Mouse (Mus musculus): Measurements from ENCODE around the gene Ddx19b. TPM values are rescaled to one million over a fixed set of nuclear protein-coding genes. Genes with fewer than 3 reads are reported as not detected.

Ddx19b gene
- polyA plus RNA-seq, 2 experiments = 5.5 to 5.9 TPM

GRCm38 (mm10) chr8:110956619-110957450 lies 74.7 kb downstream of the Ddx19b start:
- Histone ChIP-seq H3K4me3 (replicated peaks; ENCODE audit: low read length) (no peak overlapping the region), H3K27ac (replicated peaks; ENCODE audit: low read depth, low read length) (no peak overlapping the region), H3K27me3 (ENCODE audit: control insufficient read depth, insufficient read depth, low read length) (no peaks in the 10 kb centered on the region), H3K4me2 (replicated peaks; ENCODE audit: low read depth, low read length, severe bottlenecking) (no peak overlapping the region), H3K36me3 (ENCODE audit: control insufficient read depth, insufficient read depth, low read length) (peaks cover 50% of the 10 kb centered on the region), H3K9ac (ENCODE audit: low read depth, low read length, severe bottlenecking) (no peak overlapping the region), H3K4me1 (ENCODE audit: control insufficient read depth, insufficient read depth, low read length) (no peaks in the 10 kb centered on the region), H3K9me3 (ENCODE audit: control insufficient read depth, low read length) (no peaks in the 10 kb centered on the region)
- whole genome bisulfite sequencing = 81% methylated on average over 15 of the region's 15 CpGs
- no peak for DNase-seq (ENCODE audit: low spot score)
- ATAC-seq (ENCODE audit: low FRiP score, low read depth) = peak; percentile 55; the same call in 1 of the 2 replicates
- no peak for TF ChIP-seq POLR2A (IDR thresholded peaks at IDR 0.05; ENCODE audit: borderline replicate concordance, extremely low read depth, insufficient read depth, insufficient read length)

GRCm38 (mm10) chr8:110954776-110955175 lies 76.8 kb downstream of the Ddx19b start:
- H3K9me3 ChIP-seq (ENCODE audit: control insufficient read depth, low read length) = no peaks in the 10 kb centered on the region
- no peak overlapping the region for H3K9ac ChIP-seq (ENCODE audit: low read depth, low read length, severe bottlenecking)
- H3K4me1 ChIP-seq (ENCODE audit: control insufficient read depth, insufficient read depth, low read length) = no peaks in the 10 kb centered on the region
- no peak for TF ChIP-seq POLR2A (IDR thresholded peaks at IDR 0.05; ENCODE audit: borderline replicate concordance, extremely low read depth, insufficient read depth, insufficient read length)
- no peaks in the 10 kb centered on the region for H3K27me3 ChIP-seq (ENCODE audit: control insufficient read depth, insufficient read depth, low read length)
- WGBS = 80% methylated on average over 8 of the region's 8 CpGs
- H3K36me3 ChIP-seq (ENCODE audit: control insufficient read depth, insufficient read depth, low read length) = peaks cover 34% of the 10 kb centered on the region
- no peak overlapping the region for H3K4me3 ChIP-seq (replicated peaks; ENCODE audit: low read length)
- H3K4me2 ChIP-seq (replicated peaks; ENCODE audit: low read depth, low read length, severe bottlenecking) = no peak overlapping the region
- no peak overlapping the region for H3K27ac ChIP-seq (replicated peaks; ENCODE audit: low read depth, low read length)
- ATAC-seq (ENCODE audit: low FRiP score, low read depth) (no peak), DNase-seq (ENCODE audit: low spot score) (no peak)

Small RNA genes lying within 50 kb of the gene (microRNA-seq; reads per million reads assigned to microRNA genes)
- gene Gm24103 (not detected), gene Mir3473d (not detected)

Other genes starting within 250 kb of the Ddx19b start
- 1.4 and 1.6 TPM in 2 replicates for gene Il34, start 225.8 kb downstream of the Ddx19b start, polyA plus RNA-seq (2012; rRNA removed)
- 0.95 and 1.2 TPM in 2 replicates for gene Il34, start 225.8 kb downstream of the Ddx19b start, polyA plus RNA-seq (2014; fragmentation: Nextera tagmentation; extraction: Ambion mirVana)
- 41.2 and 44.5 TPM in 2 replicates for gene Cog4, start 185.2 kb downstream of the Ddx19b start, polyA plus RNA-seq (2012; rRNA removed)
- 65.5 and 75.4 TPM in 2 replicates for gene Cog4, start 185.2 kb downstream of the Ddx19b start, polyA plus RNA-seq (2014; fragmentation: Nextera tagmentation; extraction: Ambion mirVana)
- 92.7 and 96.2 TPM in 2 replicates for gene Sf3b3, start 185.0 kb downstream of the Ddx19b start, polyA plus RNA-seq (2012; rRNA removed)
- gene Sf3b3, start 185.0 kb downstream of the Ddx19b start, polyA plus RNA-seq (2014; fragmentation: Nextera tagmentation; extraction: Ambion mirVana) = 132 and 150 TPM in 2 replicates
- gene Fuk, start 129.3 kb downstream of the Ddx19b start, polyA plus RNA-seq (2012; rRNA removed) = 16.2 and 22.4 TPM in 2 replicates
- 10.4 and 10.6 TPM in 2 replicates for gene Fuk, start 129.3 kb downstream of the Ddx19b start, polyA plus RNA-seq (2014; fragmentation: Nextera tagmentation; extraction: Ambion mirVana)
- gene St3gal2, start 111.8 kb downstream of the Ddx19b start, polyA plus RNA-seq (2012; rRNA removed) = 29.9 and 39.7 TPM in 2 replicates
- 19.2 and 21.5 TPM in 2 replicates for gene St3gal2, start 111.8 kb downstream of the Ddx19b start, polyA plus RNA-seq (2014; fragmentation: Nextera tagmentation; extraction: Ambion mirVana)
- 55.6 and 57.8 TPM in 2 replicates for gene Ddx19a, start 34.0 kb downstream of the Ddx19b start, polyA plus RNA-seq (2012; rRNA removed)
- 18.0 and 19.5 TPM in 2 replicates for gene Ddx19a, start 34.0 kb downstream of the Ddx19b start, polyA plus RNA-seq (2014; fragmentation: Nextera tagmentation; extraction: Ambion mirVana)
- 41.7 and 46.9 TPM in 2 replicates for gene Aars, start 1.4 kb upstream of the Ddx19b start, polyA plus RNA-seq (2012; rRNA removed)
- gene Aars, start 1.4 kb upstream of the Ddx19b start, polyA plus RNA-seq (2014; fragmentation: Nextera tagmentation; extraction: Ambion mirVana) = 50.5 and 52.1 TPM in 2 replicates
- gene Exosc6, start 24.6 kb upstream of the Ddx19b start, polyA plus RNA-seq (2012; rRNA removed) = 6.2 and 8.8 TPM in 2 replicates
- gene Exosc6, start 24.6 kb upstream of the Ddx19b start, polyA plus RNA-seq (2014; fragmentation: Nextera tagmentation; extraction: Ambion mirVana) = 18.3 and 22.6 TPM in 2 replicates
- gene Clec18a, start 60.7 kb upstream of the Ddx19b start, polyA plus RNA-seq (2012; rRNA removed) = 0.04 and 0.06 TPM in 2 replicates
- not detected in 2 replicates for gene Clec18a, start 60.7 kb upstream of the Ddx19b start, polyA plus RNA-seq (2014; fragmentation: Nextera tagmentation; extraction: Ambion mirVana)
- 10.3 and 11.0 TPM in 2 replicates for gene Pdpr, start 62.9 kb upstream of the Ddx19b start, polyA plus RNA-seq (2012; rRNA removed)
- 7.8 TPM in 2 replicates for gene Pdpr, start 62.9 kb upstream of the Ddx19b start, polyA plus RNA-seq (2014; fragmentation: Nextera tagmentation; extraction: Ambion mirVana)
- 59.9 and 66.8 TPM in 2 replicates for gene Glg1, start 227.5 kb upstream of the Ddx19b start, polyA plus RNA-seq (2012; rRNA removed)
- gene Glg1, start 227.5 kb upstream of the Ddx19b start, polyA plus RNA-seq (2014; fragmentation: Nextera tagmentation; extraction: Ambion mirVana) = 106 and 115 TPM in 2 replicates